Mouse (Mus musculus): Measurements from ENCODE around the gene Castor2. TPM values are rescaled to one million over a fixed set of nuclear protein-coding genes. Genes with fewer than 3 reads are reported as not detected.

The Castor2 gene
- 11.0 TPM for polyA plus RNA-seq (2015; fragmentation: Illumina TruSeq; extraction: RNeasy Lipid Tissue Mini Kit (QIAGEN cat#74804); ENCODE audit: insufficient read depth, low read depth, low replicate concordance)

DNA sequence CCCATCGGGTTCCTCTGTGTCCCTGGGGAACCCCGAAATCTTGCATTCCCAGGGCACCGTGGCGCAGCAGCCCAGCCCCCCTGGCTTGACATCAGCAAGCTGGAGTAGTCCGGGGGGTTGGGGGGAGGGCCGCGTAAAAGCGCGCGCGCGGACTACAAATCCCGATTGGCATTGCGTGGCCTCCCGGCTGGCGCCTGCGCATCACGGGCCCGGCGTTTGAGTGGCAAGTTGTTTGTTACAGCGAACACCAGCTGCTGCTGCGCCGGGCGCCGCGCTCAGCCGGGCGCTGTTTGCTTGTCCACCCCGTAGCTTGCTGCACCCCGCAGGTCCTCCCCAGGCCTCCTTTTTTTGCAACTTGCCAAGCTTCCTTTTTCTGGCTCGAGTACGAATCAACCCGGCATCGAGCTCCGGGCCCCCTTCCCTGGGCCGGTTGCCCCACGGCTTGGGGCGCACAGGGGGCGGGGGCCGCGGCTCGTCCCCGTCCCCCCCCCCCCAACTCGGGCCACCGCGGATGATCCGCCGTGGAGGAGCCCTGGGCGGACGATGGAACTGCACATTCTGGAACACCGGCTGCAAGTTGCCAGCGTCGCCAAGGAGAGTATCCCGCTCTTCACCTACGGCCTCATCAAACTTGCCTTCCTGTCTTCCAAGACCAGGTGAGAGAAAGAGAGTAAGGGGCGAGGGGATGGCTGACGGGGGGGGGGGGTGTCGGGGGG lies at the start of gene Castor2:
TSS of gene Castor2 (plus strand) at position 216 of the 716 bp plus-strand sequence.

DNA sequence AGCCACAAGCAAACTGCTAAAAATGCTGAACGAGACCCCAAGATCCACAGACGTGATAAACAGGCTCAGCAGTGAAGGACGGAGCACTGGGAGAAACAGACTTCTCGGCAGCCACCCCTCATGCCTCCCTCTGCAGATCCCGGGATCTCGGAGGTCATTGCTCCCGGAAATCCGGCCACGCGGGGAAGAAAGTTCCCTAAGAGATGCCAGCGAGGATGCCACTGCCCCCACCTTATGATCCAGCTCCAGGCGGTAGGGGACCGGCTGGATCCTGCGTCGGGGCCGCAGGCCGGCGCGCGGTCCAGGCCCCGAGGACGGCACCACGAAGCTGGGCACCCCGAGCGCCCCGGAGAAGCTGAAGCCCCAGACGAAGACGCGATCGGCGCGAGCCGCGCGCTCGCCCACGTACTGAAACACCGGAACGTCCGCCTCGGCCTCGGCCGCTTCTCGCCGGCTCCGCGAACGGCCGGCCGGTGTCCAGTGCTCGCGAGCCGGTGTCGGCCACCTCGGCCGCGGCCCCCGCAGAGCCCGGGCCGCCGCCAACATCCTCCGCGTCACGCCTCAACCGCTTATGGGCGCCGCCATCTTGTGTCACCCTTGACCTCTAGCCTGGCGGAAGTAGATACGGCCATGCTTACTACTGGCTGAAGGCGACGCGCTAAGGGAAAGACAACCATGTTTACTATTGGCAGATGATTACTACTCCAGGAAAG lies 76.8 kb downstream of the Castor2 start, which contains the start of gene Rcc1l:
TSS of gene Rcc1l (minus strand) at position 606 of the 713 bp plus-strand sequence.

DNA sequence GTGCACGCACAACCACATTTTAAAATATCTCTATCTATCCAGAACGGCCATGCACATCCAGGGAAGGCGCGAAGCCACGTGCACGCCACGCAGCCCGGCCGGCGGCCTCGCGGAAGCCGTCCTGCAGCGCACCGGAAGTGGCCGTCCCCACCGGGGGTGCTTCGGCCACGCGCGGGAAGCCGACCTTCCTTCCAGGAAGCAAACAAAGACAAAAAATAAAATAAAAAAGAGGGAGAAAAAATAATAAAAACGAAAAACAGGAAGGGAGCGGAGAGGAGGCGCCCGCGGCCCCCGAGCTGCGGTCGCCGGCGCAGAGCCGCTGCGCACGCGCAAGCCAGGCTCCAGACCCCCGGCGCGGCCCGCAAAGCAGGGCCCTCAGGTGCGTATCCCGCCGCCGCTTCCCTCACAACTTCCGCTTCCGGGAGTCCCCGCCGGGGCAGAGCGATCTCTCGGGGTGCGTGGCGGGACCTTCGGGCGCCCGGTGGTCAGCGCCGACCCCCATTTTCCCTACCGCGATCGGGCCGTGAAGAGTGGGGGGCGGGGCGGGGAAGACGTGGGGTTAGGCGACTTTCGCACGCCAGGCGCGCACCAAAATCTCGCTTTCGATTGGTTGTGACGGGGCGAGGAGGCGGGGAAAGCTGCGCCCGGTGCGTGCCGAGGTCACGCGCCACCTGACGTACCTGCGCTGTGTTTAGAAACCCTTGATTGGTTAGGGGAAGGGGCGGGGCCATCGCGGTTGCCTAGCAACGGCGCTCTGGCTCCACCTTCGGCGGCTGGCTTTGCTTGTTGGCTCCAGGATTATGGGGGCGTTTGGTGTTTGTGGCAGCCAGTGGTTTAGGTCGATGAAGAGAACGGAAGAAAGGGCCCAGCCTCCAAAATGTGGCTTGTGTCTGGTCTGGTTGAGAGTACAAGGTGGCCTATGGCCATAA lies 84.6 kb downstream of the Castor2 start, which contains the start of gene Gtf2ird2:
TSS of gene Gtf2ird2 (plus strand) at position 140 of the 929 bp plus-strand sequence.

Other genes with a start within 250 kb of the Castor2 start
- 5.7 TPM for gene Rcc1l, start 77.1 kb downstream of the Castor2 start, polyA plus RNA-seq (2015; fragmentation: Illumina TruSeq; extraction: RNeasy Lipid Tissue Mini Kit (QIAGEN cat#74804); ENCODE audit: insufficient read depth, low read depth, low replicate concordance)
- gene Gtf2ird2, start 84.3 kb downstream of the Castor2 start, polyA plus RNA-seq (2015; fragmentation: Illumina TruSeq; extraction: RNeasy Lipid Tissue Mini Kit (QIAGEN cat#74804); ENCODE audit: insufficient read depth, low read depth, low replicate concordance): 2.2 TPM
- 2.5 TPM for gene Ncf1, start 129.9 kb downstream of the Castor2 start, polyA plus RNA-seq (2015; fragmentation: Illumina TruSeq; extraction: RNeasy Lipid Tissue Mini Kit (QIAGEN cat#74804); ENCODE audit: insufficient read depth, low read depth, low replicate concordance)
- gene Gtf2i, start 215.0 kb downstream of the Castor2 start, polyA plus RNA-seq (2015; fragmentation: Illumina TruSeq; extraction: RNeasy Lipid Tissue Mini Kit (QIAGEN cat#74804); ENCODE audit: insufficient read depth, low read depth, low replicate concordance): 26.7 TPM